Mouse (Mus musculus) ES-Bruce4 (cell line): ENCODE data around the gene Rrn3.

Experiments used
- EP300 ChIP-seq: IDR thresholded peaks from 2 replicates; pipeline ENCODE4 v1.6.1; 2011; ENCODE audit warnings: low read depth, low read length; ENCODE audit not compliant: insufficient read depth
- POLR2A ChIP-seq: IDR thresholded peaks from one replicate; pipeline ENCODE4 v1.8.1; 2011; ENCODE audit warnings: low read length; ENCODE audit not compliant: insufficient read depth

DNA sequence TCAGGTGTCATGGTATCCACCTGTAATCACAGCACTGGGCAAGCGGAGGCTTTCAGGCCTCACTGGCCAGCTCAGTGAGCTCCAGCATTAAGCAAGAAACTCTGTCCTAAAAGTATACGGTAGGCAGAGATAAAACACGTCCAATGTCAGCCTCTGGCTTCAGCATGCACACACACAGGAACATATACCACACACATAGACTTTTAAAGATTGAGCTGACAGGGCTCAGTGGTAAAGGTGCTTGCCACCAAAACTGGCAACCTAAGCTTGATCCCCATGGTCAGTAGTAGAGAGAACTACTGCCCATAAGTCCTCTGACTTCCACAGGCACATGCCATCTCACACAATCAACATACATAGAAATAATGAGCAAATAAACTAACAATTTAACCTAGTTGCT, 60.4 kb downstream of the Rrn3 start:
- TF ChIP-seq POLR2A (no peak), EP300 (no peak)
